Mouse (Mus musculus): ENCODE measurements around the gene Cd164. TPM values are rescaled to one million over a fixed set of nuclear protein-coding genes. Genes with fewer than 3 reads are reported as not detected.
A peak's percentile ranks its signal among the peaks of the same experiment; 100 is the strongest.

Cd164 gene
- 180 and 186 TPM in 2 replicates for polyA plus RNA-seq (2015; fragmentation: Nextera tagmentation; extraction: Ambion mirVana)

- H3K4me3 ChIP-seq: peak within 1 kb of the TSS; percentile 91
- peak within 1 kb of the TSS; percentile 85 for H3K4me2 ChIP-seq
- H3K27ac ChIP-seq: peak within 1 kb of the TSS; percentile 98
- ATAC-seq (ENCODE audit: insufficient number of reproducible peaks, low FRiP score, low TSS enrichment, low read depth): peak; percentile 92
- H3K9me3 ChIP-seq: no peaks in the 10 kb centered on the region
- H3K9ac ChIP-seq: peak within 1 kb of the TSS; percentile 92
- H3K27me3 ChIP-seq: no peaks in the 10 kb centered on the region
- peaks cover 8% of the 10 kb centered on the region; the same call in 1 of the 2 replicates for H3K36me3 ChIP-seq
- H3K4me1 ChIP-seq: peaks cover 18% of the 10 kb centered on the region; the same call in 1 of the 2 replicates
- under 1% methylated on average over 68 of the region's 69 CpGs for WGBS
Measured at GRCm38 (mm10) chr10:41518981-41519618, at the start of gene Cd164. Cd164 (plus strand) TSS chr10:41519414.

GRCm38 (mm10) chr10:41470693-41471092 lies 48.5 kb upstream of the Cd164 start:
- no peak overlapping the region for H3K9ac ChIP-seq
- peaks cover 8% of the 10 kb centered on the region; the same call in 1 of the 2 replicates for H3K36me3 ChIP-seq
- H3K27ac ChIP-seq: no peak overlapping the region
- peaks cover 7% of the 10 kb centered on the region for H3K4me1 ChIP-seq
- 77% methylated on average over 3 of the region's 3 CpGs for WGBS
- no peak overlapping the region for H3K4me3 ChIP-seq
- no peak overlapping the region for H3K4me2 ChIP-seq
- no peaks in the 10 kb centered on the region for H3K9me3 ChIP-seq
- no peak for ATAC-seq (ENCODE audit: insufficient number of reproducible peaks, low FRiP score, low TSS enrichment, low read depth)
- no peaks in the 10 kb centered on the region for H3K27me3 ChIP-seq

GRCm38 (mm10) chr10:41472534-41472933 lies 46.7 kb upstream of the Cd164 start:
- Histone ChIP-seq H3K4me1 (peaks cover 20% of the 10 kb centered on the region), H3K27ac (no peak overlapping the region)

DNA sequence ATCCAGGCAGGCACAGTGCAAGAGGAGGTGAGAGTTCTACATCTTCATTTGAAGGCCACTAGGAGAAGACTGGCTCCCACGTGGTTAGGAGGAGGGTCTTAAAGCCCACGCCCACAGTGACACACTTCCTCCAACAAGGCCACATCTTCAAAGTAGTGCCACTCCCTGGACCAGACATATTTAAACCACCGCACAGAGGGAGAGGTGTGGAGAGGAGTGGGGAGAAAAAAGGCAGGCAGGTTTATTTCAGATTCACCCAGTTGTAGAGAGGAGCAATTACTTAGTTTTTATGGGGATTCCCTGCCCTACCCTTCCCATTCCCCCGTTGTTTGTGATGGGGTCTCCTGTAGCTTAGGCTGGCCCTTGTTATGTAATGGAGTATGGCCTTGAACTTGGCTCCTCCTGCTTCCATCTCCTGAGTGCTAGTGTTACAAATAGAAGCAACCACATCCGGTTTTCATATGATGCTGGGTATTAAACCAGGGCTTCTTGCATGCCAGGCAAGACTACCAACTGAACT lies 46.2 kb upstream of the Cd164 start:
- H3K4me2 ChIP-seq: no peak overlapping the region
- no peak for ATAC-seq (ENCODE audit: insufficient number of reproducible peaks, low FRiP score, low TSS enrichment, low read depth)
- no peak overlapping the region for H3K4me3 ChIP-seq
- peaks cover 25% of the 10 kb centered on the region for H3K4me1 ChIP-seq
- no peaks in the 10 kb centered on the region for H3K36me3 ChIP-seq
- H3K9ac ChIP-seq: no peak overlapping the region
- 71% methylated on average over 5 of the region's 5 CpGs for WGBS
- no peak overlapping the region for H3K27ac ChIP-seq
- H3K9me3 ChIP-seq: no peaks in the 10 kb centered on the region
- H3K27me3 ChIP-seq: no peaks in the 10 kb centered on the region

More at GRCm38 (mm10) chr10:41472534-41472933, 46.7 kb upstream of the Cd164 start:
- Histone ChIP-seq H3K4me3 (no peak overlapping the region), H3K27me3 (no peaks in the 10 kb centered on the region), H3K9ac (no peak overlapping the region), H3K4me2 (no peak overlapping the region), H3K9me3 (no peaks in the 10 kb centered on the region), H3K36me3 (no peaks in the 10 kb centered on the region)
- ATAC-seq (ENCODE audit: insufficient number of reproducible peaks, low FRiP score, low TSS enrichment, low read depth): no peak

DNA sequence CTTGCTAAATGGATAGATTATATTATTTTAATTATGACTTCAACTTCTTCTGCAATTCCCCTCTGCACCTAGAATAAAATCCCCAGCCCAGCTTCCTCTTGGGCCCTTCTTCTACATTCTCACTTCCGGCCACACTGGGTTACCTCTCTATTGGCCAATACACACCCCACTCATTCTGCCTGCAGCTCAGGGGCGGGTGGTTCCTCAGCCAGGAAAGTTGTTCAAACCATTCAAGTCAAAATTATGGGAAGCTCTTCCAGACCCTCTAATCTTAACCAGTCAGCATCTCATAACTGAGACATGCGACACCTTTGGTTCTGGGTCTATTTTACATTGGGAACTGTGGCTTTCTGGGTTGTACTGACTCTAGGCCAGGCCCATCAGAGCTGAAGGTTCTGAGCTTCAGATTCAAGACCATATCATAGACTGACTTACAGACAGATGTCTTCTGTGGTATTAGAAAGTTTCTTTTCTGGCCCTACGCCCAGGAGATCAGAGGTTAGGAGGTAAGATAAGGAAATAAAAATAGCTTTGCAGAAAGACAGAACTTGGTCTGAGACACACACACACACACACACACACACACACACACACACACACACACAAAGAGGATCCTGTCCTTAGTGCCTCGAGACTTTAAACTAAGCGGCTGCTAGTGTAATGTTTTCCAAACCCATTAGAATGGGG lies 45.3 kb upstream of the Cd164 start:
- Histone ChIP-seq H3K9ac (no peak overlapping the region), H3K27me3 (no peaks in the 10 kb centered on the region), H3K36me3 (peaks cover 3% of the 10 kb centered on the region; the same call in 1 of the 2 replicates), H3K27ac (no peak overlapping the region), H3K4me2 (no peak overlapping the region), H3K4me1 (peaks cover 28% of the 10 kb centered on the region), H3K4me3 (no peak overlapping the region), H3K9me3 (no peaks in the 10 kb centered on the region)
- 75% methylated on average over 6 of the region's 6 CpGs for WGBS
- ATAC-seq (ENCODE audit: insufficient number of reproducible peaks, low FRiP score, low TSS enrichment, low read depth): no peak

GRCm38 (mm10) chr10:41474981-41475391 lies 44.2 kb upstream of the Cd164 start:
- H3K27me3 ChIP-seq: no peaks in the 10 kb centered on the region
- H3K27ac ChIP-seq: peak overlapping the region; percentile 48
- H3K4me1 ChIP-seq: peaks cover 30% of the 10 kb centered on the region
- ATAC-seq (ENCODE audit: insufficient number of reproducible peaks, low FRiP score, low TSS enrichment, low read depth): no peak
- peaks cover 13% of the 10 kb centered on the region for H3K36me3 ChIP-seq
- H3K9ac ChIP-seq: no peak overlapping the region
- WGBS: 64% methylated on average over 1 of the region's 1 CpGs
- no peak overlapping the region for H3K4me3 ChIP-seq
- no peak overlapping the region for H3K4me2 ChIP-seq
- H3K9me3 ChIP-seq: no peaks in the 10 kb centered on the region

DNA sequence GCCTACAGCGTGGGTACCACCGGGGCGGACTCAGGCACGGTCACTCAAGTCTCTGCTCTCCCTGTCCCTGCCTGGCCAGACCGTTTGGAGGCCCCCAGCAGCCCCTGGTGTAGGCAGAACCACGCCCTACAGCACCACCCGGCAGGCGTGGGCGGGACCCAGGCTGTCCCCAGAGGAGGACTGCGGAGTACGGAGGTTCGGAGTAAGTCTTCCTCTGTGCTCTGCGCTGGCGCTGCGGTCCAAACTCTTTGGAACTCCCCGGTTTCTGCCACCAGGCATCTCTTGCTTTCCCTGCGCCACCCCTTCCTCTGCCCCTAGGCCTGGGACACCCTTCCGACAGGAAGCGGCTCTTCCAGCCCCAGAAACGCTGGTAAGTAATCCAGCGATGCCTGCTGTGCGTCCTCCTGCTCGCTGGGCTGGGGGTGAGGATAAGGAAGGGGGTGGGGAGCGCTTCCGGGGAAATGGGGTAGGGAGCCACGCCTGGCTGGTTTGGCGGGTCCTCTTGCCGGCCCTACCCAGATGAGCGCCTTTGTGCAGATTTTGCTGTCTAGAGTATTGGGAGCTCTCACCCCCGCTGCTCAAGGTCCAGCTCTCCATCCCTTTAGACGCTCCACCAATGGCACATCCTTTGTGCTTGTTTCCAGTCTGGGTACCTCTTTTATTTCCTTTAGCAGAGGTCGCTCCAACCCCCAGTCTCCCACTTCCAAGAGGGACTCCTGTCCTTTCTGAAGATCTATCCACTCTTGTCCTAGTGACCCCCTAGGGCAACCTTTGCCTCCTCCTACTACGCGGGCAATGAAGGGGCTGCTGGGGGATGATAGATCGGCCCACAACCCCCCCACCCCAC lies 42.8 kb upstream of the Cd164 start, which contains the start of gene Mical1:
Gene Mical1, plus strand, starts transcription at position 144 of the 847 bp plus-strand sequence.
- Histone ChIP-seq H3K4me2 (peak within 1 kb of the TSS; percentile 82), H3K36me3 (peaks cover 23% of the 10 kb centered on the region), H3K27ac (peak within 1 kb of the TSS; percentile 85), H3K9ac (peak within 1 kb of the TSS; percentile 33), H3K9me3 (no peaks in the 10 kb centered on the region), H3K27me3 (no peaks in the 10 kb centered on the region), H3K4me1 (peaks cover 31% of the 10 kb centered on the region), H3K4me3 (peak within 1 kb of the TSS; percentile 60)
- under 1% methylated on average over 35 of the region's 35 CpGs for WGBS
- peak; percentile 72 for ATAC-seq (ENCODE audit: insufficient number of reproducible peaks, low FRiP score, low TSS enrichment, low read depth)

DNA sequence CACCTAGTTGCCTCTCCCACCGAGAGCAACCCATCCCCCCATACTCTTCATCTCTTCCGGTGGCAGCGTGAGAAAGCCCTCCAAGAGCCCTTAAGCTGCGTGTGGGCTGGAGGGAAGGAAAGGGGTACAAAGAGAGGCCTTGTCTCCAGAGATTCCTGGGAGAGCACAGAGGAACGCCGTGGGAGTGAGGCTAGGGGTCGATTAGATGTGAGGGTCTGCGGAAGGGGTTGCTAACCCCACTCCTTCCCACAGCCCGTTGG lies 42.3 kb upstream of the Cd164 start:
- Histone ChIP-seq H3K27ac (peak overlapping the region; percentile 85), H3K27me3 (no peaks in the 10 kb centered on the region), H3K4me2 (peak overlapping the region; percentile 82), H3K9me3 (no peaks in the 10 kb centered on the region), H3K4me3 (peak overlapping the region; percentile 60), H3K9ac (peak overlapping the region; percentile 33), H3K4me1 (peaks cover 31% of the 10 kb centered on the region), H3K36me3 (peaks cover 28% of the 10 kb centered on the region)
- ATAC-seq (ENCODE audit: insufficient number of reproducible peaks, low FRiP score, low TSS enrichment, low read depth): no peak
- WGBS: 0% methylated on average over 9 of the region's 9 CpGs

DNA sequence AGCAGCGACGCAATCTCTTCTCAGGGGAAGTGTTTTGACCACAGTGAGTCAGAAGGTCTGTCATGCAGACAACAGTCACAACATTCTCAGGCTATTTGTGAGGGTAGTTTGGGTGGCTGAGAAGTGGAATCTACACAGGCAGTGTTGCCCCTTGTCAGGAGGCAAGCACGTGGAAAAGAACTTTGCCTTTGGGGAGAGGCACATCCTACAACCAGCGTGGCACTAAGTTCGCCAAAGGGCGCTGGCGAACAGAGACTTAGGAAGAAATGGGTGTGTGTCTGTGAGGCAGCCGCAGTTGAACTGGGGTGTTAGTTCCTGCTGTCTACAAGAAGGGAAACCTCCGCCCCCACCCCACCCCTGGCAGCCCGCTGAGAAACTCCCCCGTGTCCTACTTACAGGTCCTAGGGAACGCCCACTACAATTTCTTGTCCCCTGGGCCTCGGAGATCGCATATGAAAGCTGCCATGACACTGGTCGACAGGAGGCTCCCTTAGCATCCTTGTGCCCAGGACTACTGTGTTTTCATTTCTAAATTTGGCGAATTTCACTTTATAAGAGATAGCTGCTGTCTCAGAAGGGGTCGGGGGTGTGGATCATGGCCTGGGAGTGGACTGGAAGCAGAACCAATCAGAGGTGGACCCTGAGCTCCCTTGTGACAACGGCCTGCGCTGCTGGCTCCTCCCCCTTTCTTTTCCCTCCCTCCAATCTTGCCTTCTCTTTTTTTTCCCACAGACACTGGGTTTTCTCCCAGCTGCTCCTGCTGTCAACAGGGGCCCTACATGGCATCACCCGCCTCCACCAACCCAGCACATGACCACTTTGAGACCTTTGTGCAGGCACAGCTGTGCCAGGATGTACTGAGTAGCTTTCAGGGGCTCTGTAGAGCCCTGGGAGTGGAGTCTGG lies 41.7 kb upstream of the Cd164 start:
- H3K9ac ChIP-seq: peak overlapping the region; percentile 33
- peaks cover 34% of the 10 kb centered on the region for H3K36me3 ChIP-seq
- peak overlapping the region; percentile 82 for H3K4me2 ChIP-seq
- WGBS: 5% methylated on average over 20 of the region's 20 CpGs
- no peaks in the 10 kb centered on the region for H3K27me3 ChIP-seq
- ATAC-seq (ENCODE audit: insufficient number of reproducible peaks, low FRiP score, low TSS enrichment, low read depth): peak; percentile 61; the same call in 1 of the 2 replicates
- H3K9me3 ChIP-seq: no peaks in the 10 kb centered on the region
- H3K27ac ChIP-seq: peak overlapping the region; percentile 85
- H3K4me3 ChIP-seq: peak overlapping the region; percentile 60
- H3K4me1 ChIP-seq: peaks cover 31% of the 10 kb centered on the region

DNA sequence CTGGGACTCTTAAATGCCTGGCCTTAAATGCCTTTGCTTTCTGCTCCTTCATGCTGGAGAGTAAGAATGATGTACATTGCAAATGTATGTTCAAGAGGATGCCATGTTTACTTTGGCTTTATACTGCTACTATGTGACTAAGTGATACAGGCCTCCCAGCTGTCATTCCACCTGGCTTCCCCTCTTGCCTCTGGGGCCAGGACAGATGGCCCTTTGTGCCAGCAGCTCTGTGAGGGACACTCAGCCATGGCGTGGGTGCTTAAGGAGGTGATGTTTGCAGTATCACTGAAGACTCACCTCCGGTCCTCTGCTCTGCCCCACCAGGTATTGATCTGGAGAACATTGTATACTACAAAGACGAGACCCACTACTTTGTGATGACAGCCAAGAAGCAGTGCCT lies 39.3 kb upstream of the Cd164 start:
- WGBS: 91% methylated on average over 3 of the region's 3 CpGs
- H3K9me3 ChIP-seq: no peaks in the 10 kb centered on the region
- H3K27ac ChIP-seq: no peak overlapping the region
- peaks cover 29% of the 10 kb centered on the region for H3K4me1 ChIP-seq
- no peaks in the 10 kb centered on the region for H3K27me3 ChIP-seq
- H3K4me3 ChIP-seq: no peak overlapping the region
- no peak overlapping the region for H3K4me2 ChIP-seq
- H3K9ac ChIP-seq: no peak overlapping the region
- no peak for ATAC-seq (ENCODE audit: insufficient number of reproducible peaks, low FRiP score, low TSS enrichment, low read depth)
- peaks cover 58% of the 10 kb centered on the region for H3K36me3 ChIP-seq

Data from limb, embryonic 15.5 days (tissue).